Mouse (Mus musculus) cerebellum, adult 2 months (tissue): ENCODE measurements at regions not wholly inside any gene's neighbourhood (a gene's known extent, or its start where the extent isn't known, plus 50 kb on each side); places are given as distances from the start of the nearest gene placed in this dataset.

Source experiments
- CTCF ChIP-seq: fragments of 200-500 bp; IDR thresholded peaks from 2 replicates; pipeline ENCODE4 v1.5.1; 2011; ENCODE audit warnings: low read depth, mild to moderate bottlenecking, control low read depth, low read length, moderate library complexity, borderline replicate concordance; ENCODE audit not compliant: insufficient read depth
- POLR2A ChIP-seq: fragments of 200-500 bp; IDR thresholded peaks from 2 replicates; pipeline ENCODE4 v1.6.1; 2011; ENCODE audit warnings: low read length, control low read depth, borderline replicate concordance; ENCODE audit not compliant: insufficient read depth

- TF ChIP-seq POLR2A (no peak), CTCF (no peak)
Observed at GRCm38 (mm10) chr7:136035735-136036134, 319.6 kb upstream of the Mki67 start.
